Comparison of ENCODE assay signal across 33 mouse cellular contexts in the genomic region with DNA sequence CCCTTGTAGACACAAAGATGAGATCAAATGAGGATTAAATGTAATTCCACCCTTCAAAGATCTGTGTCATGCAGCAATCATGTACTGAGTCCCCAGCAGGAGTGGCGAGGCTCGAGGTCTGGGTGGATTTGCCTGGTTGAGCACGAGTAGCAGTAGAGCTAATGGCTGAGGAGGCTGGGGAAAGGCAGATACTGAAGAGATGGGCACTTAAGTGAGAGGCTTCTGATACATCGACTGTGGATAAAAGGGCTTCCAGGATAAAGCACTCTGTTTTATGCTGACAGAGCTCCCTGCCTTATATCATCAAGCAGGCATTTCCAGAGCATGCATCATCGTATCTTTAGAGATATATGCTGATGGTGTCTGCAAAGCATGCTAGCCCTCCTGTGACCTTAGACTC.
DNase-seq lines count a peak whose midpoint lies in the region; ATAC-seq lines count a peak whose summit lies in the region.
"Had no signal": no experiment of that assay in that cellular context is flagged by ENCODE, and none has a peak within 500 bp of the region (broad histone marks: within the 10 kb centered on the region; RNA-seq: fewer than 3 reads in every experiment).

No protein-coding gene starts in this region.

- peaks cover 13% of the 10 kb centered on the region for H3K4me1 ChIP-seq in heart, embryonic 10.5 days
- H3K4me1 ChIP-seq in heart, embryonic 16.5 days (ENCODE audit: control insufficient read depth, insufficient read depth, low read length): peaks cover 15% of the 10 kb centered on the region
- peaks cover 7% of the 10 kb centered on the region for H3K4me1 ChIP-seq in embryonic facial prominence, embryonic 10.5 days
- H3K4me1 ChIP-seq: embryonic facial prominence, embryonic 13.5 days; forebrain, embryonic 15.5 days; hindbrain, embryonic 10.5 days; hindbrain, embryonic 15.5 days; liver, embryonic 15.5 days had no signal

- no peak overlapping the region for H3K9ac ChIP-seq in heart, embryonic 16.5 days (ENCODE audit: low read length)
- H3K9ac ChIP-seq: embryonic facial prominence, embryonic 13.5 days; forebrain, embryonic 15.5 days; hindbrain, embryonic 15.5 days; kidney, embryonic 15.5 days; limb, embryonic 12.5 days; liver, embryonic 15.5 days; lung, embryonic 14.5 days had no signal

- no peak; the same call in 1 of the 2 replicates for ATAC-seq in heart, embryonic 16.5 days (replicated peaks; ENCODE audit: extremely low read depth, insufficient read depth, low FRiP score)
- ATAC-seq: activated CD4-positive, CD25-positive, alpha-beta regulatory T cell, adult 4 months; forebrain, embryonic 15.5 days; inflammation-experienced regulatory T-cells, adult 6 months had no signal

- H3K27ac ChIP-seq in heart, embryonic 10.5 days: peak overlapping the region; percentile 56; the same call in 1 of the 2 replicates
- no peak overlapping the region for H3K27ac ChIP-seq in heart, embryonic 16.5 days (ENCODE audit: low read length)
- H3K27ac ChIP-seq in embryonic facial prominence, embryonic 10.5 days (replicated peaks): no peak overlapping the region
- H3K27ac ChIP-seq: embryonic facial prominence, embryonic 13.5 days; forebrain, embryonic 10.5 days; forebrain, embryonic 15.5 days; heart, adult 2 months; hindbrain, embryonic 10.5 days; hindbrain, embryonic 15.5 days; kidney, embryonic 15.5 days; left cerebral cortex, adult 2 months; limb, embryonic 12.5 days; liver, embryonic 15.5 days; stomach, postnatal 0 days had no signal

- DNase-seq in heart, embryonic 10.5 days (ENCODE audit: low spot score): peak; percentile 76
- DNase-seq in heart, adult 18-20 months: no peak
- no peak for DNase-seq in heart, adult 8-10 months (ENCODE audit: low spot score)
- DNase-seq in retina, postnatal 1 day: peak; percentile 11
- no peak for DNase-seq in retina, embryonic 14.5 days (ENCODE audit: low spot score)
- no peak for DNase-seq in embryonic facial prominence, embryonic 10.5 days (ENCODE audit: low spot score)
- DNase-seq in kidney, adult 11 months: no peak
- DNase-seq: adrenal gland, adult 2 months; adrenal gland, postnatal 36 days; cerebellum, adult 9-10 months; embryo, embryonic 11 days; gastrocnemius, postnatal 25 days; heart, adult 2 months; kidney, adult 18-20 months; kidney, postnatal 25 days; lung, embryonic 14.5 days; lung, postnatal 14 days; right cerebral cortex, postnatal 4 days; thymus, adult 18-20 months; thymus, postnatal 25 days had no signal

- H3K36me3 ChIP-seq in heart, embryonic 10.5 days: 0 out of 2 replicates have a peak, but pooled peaks cover under 1% of the 10 kb centered on the region
- H3K36me3 ChIP-seq in heart, embryonic 16.5 days (ENCODE audit: control insufficient read depth, insufficient read depth): no peaks in the 10 kb centered on the region; the same call in 1 of the 2 replicates
- H3K36me3 ChIP-seq in embryonic facial prominence, embryonic 10.5 days (replicated peaks): peaks cover 6% of the 10 kb centered on the region; the same call in 1 of the 2 replicates
- H3K36me3 ChIP-seq: embryonic facial prominence, embryonic 13.5 days; forebrain, embryonic 15.5 days; hindbrain, embryonic 15.5 days; limb, embryonic 12.5 days had no signal

- 39% methylated on average over 5 of the region's 5 CpGs for WGBS in heart, embryonic 10.5 days
- WGBS in heart, embryonic 16.5 days: 31% methylated on average over 5 of the region's 5 CpGs
- WGBS in embryonic facial prominence, embryonic 10.5 days: 91% methylated on average over 5 of the region's 5 CpGs

- H3K4me2 ChIP-seq in heart, embryonic 16.5 days (ENCODE audit: low read depth, low read length): 0 out of 2 replicates have a peak overlapping the region, but pooled peaks have one; percentile 5
- H3K4me2 ChIP-seq: embryonic facial prominence, embryonic 13.5 days; forebrain, embryonic 15.5 days; hindbrain, embryonic 15.5 days; kidney, embryonic 15.5 days; limb, embryonic 12.5 days; liver, embryonic 15.5 days; lung, embryonic 14.5 days had no signal

- H3K4me3 ChIP-seq in heart, embryonic 10.5 days: no peak overlapping the region
- no peak overlapping the region for H3K4me3 ChIP-seq in heart, embryonic 16.5 days (ENCODE audit: low read length)
- no peak overlapping the region for H3K4me3 ChIP-seq in embryonic facial prominence, embryonic 10.5 days
- H3K4me3 ChIP-seq: embryonic facial prominence, embryonic 13.5 days; forebrain, embryonic 10.5 days; forebrain, embryonic 15.5 days; heart, adult 2 months; hindbrain, embryonic 10.5 days; hindbrain, embryonic 15.5 days; kidney, embryonic 15.5 days; left cerebral cortex, adult 2 months; limb, embryonic 12.5 days; liver, embryonic 15.5 days had no signal

- H3K9me3 ChIP-seq in heart, embryonic 10.5 days: no peaks in the 10 kb centered on the region
- H3K9me3 ChIP-seq in heart, embryonic 16.5 days (replicated peaks; ENCODE audit: control insufficient read depth, low read length): no peaks in the 10 kb centered on the region
- H3K9me3 ChIP-seq in embryonic facial prominence, embryonic 10.5 days: no peaks in the 10 kb centered on the region
- H3K9me3 ChIP-seq: embryonic facial prominence, embryonic 13.5 days; forebrain, embryonic 10.5 days; forebrain, embryonic 15.5 days; hindbrain, embryonic 10.5 days; hindbrain, embryonic 15.5 days; kidney, embryonic 15.5 days; limb, embryonic 12.5 days; liver, embryonic 15.5 days had no signal

- no peaks in the 10 kb centered on the region for H3K27me3 ChIP-seq in heart, embryonic 10.5 days (ENCODE audit: insufficient read depth, poor library complexity, severe bottlenecking)
- no peaks in the 10 kb centered on the region for H3K27me3 ChIP-seq in heart, embryonic 16.5 days (ENCODE audit: control insufficient read depth, insufficient read depth, low read length)
- H3K27me3 ChIP-seq in embryonic facial prominence, embryonic 10.5 days (replicated peaks; ENCODE audit: low read depth, poor library complexity, severe bottlenecking): no peaks in the 10 kb centered on the region
- H3K27me3 ChIP-seq: embryonic facial prominence, embryonic 13.5 days; forebrain, embryonic 15.5 days; hindbrain, embryonic 15.5 days; kidney, embryonic 15.5 days; limb, embryonic 12.5 days; liver, embryonic 15.5 days had no signal

Comparison
In these comparisons a context has a peak if more than half of its experiments do, and no peak if none do; other contexts are left out.
1. DNase-seq: peak in heart, embryonic 10.5 days (single experiment) and retina, postnatal 1 day (single experiment); none in heart, adult 18-20 months (0 of 2), heart, adult 8-10 months (single experiment), retina, embryonic 14.5 days (single experiment), embryonic facial prominence, embryonic 10.5 days (single experiment) and kidney, adult 11 months (single experiment).